Mouse (Mus musculus) liver, postnatal 0 days (tissue): ENCODE data around the gene Tex9.

Experiments
- CTCF ChIP-seq: sonication (generic); IDR thresholded peaks from 2 replicates; pipeline ENCODE4 v1.5.1; 2016; ENCODE audit warnings: antibody characterized with exemption, low read depth
- EP300 ChIP-seq: IDR thresholded peaks from 2 replicates; pipeline ENCODE4 v1.6.1; 2016; ENCODE audit warnings: antibody characterized with exemption, low read depth, mild to moderate bottlenecking

DNA sequence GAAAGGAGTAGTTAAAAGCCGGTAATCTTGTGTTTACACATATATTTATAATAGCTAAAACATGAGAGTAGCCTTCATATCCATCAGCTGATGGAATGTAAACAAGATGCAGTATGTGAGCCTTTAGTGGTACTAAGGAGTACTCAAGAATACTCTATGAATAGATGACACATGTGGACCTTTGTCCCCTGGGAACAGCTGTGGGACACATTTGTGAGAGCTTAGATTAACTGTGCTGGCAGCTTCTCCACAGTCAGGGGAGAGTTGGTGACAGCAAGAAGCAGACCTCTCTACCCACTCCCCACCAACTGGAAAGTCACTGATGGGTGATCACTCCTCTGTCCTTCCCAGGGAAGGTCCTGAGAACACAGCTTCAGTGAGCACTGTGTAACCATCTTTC is 41.6 kb downstream of the Tex9 start:
- no peak for TF ChIP-seq EP300
- TF ChIP-seq CTCF, result no peak
